Mouse (Mus musculus) CH12.LX (cell line): ENCODE measurements around the gene Yjefn3. TPM values are rescaled to one million over a fixed set of nuclear protein-coding genes. Genes with fewer than 3 reads are reported as not detected.

Experiments
- DNase-seq: peaks from one replicate; pipeline ENCODE4 v3.0.0-alpha.2; 2013; ENCODE audit errors: extremely low read depth
- H3K27ac ChIP-seq: 2 replicates; pipeline ENCODE4 v1.5.1; 2012; ENCODE audit warnings: low read depth, mild to moderate bottlenecking, control low read depth, moderate library complexity; ENCODE audit not compliant: insufficient read depth
- H3K27me3 ChIP-seq: replicated peaks from 2 replicates; pipeline ENCODE3; 2012; ENCODE audit warnings: inconsistent platforms
- H3K36me3 ChIP-seq, 2 experiments: replicated peaks in 1 of 2; 2 replicates each; pipeline versions ENCODE3 to v1.6.1; 2012; ENCODE audit warnings: inconsistent platforms in 1 of 2, low read length in 1 of 2, mild to moderate bottlenecking in 1 of 2, mixed read lengths in 1 of 2, moderate library complexity in 1 of 2; ENCODE audit not compliant: control insufficient read depth in 1 of 2, insufficient read depth in 1 of 2
- H3K4me1 ChIP-seq, 2 experiments: 2 replicates each; pipeline ENCODE4 v1.6.1; 2012; ENCODE audit warnings: inconsistent platforms in 1 of 2, moderate library complexity in 1 of 2; ENCODE audit not compliant: insufficient read depth in 2 of 2, control insufficient read depth in 1 of 2
- H3K4me2 ChIP-seq: 2 replicates; pipeline ENCODE4 v1.6.1; 2012; ENCODE audit warnings: low read depth, mild to moderate bottlenecking, control low read depth; ENCODE audit not compliant: poor library complexity, insufficient read depth, severe bottlenecking
- H3K4me3 ChIP-seq, 3 experiments: fragments of 150-350 bp in 1 of 3; sonication (generic) in 1 of 3; replicated peaks in 1 of 3; 2 replicates each; pipeline versions ENCODE3 to v1.5.1; 2011 to 2012; ENCODE audit warnings: low read depth in 2 of 3, low read length in 2 of 3, mild to moderate bottlenecking in 2 of 3, moderate library complexity in 2 of 3, control low read depth in 1 of 3, improper control_type of control experiment in 1 of 3, inconsistent platforms in 1 of 3, mixed read lengths in 1 of 3; ENCODE audit not compliant: poor library complexity in 1 of 3
- H3K79me2 ChIP-seq: replicated peaks from 2 replicates; pipeline ENCODE4 v1.6.1; 2012; ENCODE audit warnings: mild to moderate bottlenecking, moderate library complexity; ENCODE audit not compliant: control insufficient read depth, poor library complexity, insufficient read depth, severe bottlenecking; ENCODE audit errors: extremely low read depth
- H3K9ac ChIP-seq: 2 replicates; pipeline ENCODE4 v1.6.1; 2012; ENCODE audit warnings: low read depth, mild to moderate bottlenecking, control low read depth, moderate library complexity; ENCODE audit not compliant: insufficient read depth
- H3K9me3 ChIP-seq: replicated peaks from 2 replicates; pipeline ENCODE3; 2012; ENCODE audit warnings: low read length, inconsistent platforms, mixed read lengths
- CTCF ChIP-seq, 2 experiments: IDR thresholded peaks in 1 of 2; conservative IDR thresholded peaks in 1 of 2; 2 replicates each; pipeline ENCODE4 v1.5.1; 2011 to 2012; ENCODE audit warnings: low read depth in 2 of 2, low read length in 2 of 2, improper control_type of control experiment in 1 of 2, inconsistent platforms in 1 of 2, mild to moderate bottlenecking in 1 of 2, moderate library complexity in 1 of 2
- E2F4 ChIP-seq: IDR thresholded peaks from 2 replicates; pipeline ENCODE4 v1.6.1; 2011; ENCODE audit warnings: low read depth, low read length, improper control_type of control experiment; ENCODE audit not compliant: insufficient replicate concordance
- EP300 ChIP-seq: IDR thresholded peaks from 2 replicates; pipeline ENCODE4 v1.6.1; 2011; ENCODE audit warnings: low read length, improper control_type of control experiment
- HCFC1 ChIP-seq: IDR thresholded peaks from 2 replicates; pipeline ENCODE4 v1.6.1; 2012; ENCODE audit warnings: low read depth, mild to moderate bottlenecking, inconsistent platforms, low read length, improper control_type of control experiment
- MAZ ChIP-seq: IDR thresholded peaks from 2 replicates; pipeline ENCODE4 v1.6.1; 2012; ENCODE audit warnings: low read depth, mild to moderate bottlenecking, inconsistent platforms, low read length, improper control_type of control experiment, moderate library complexity
- MEF2A ChIP-seq: IDR thresholded peaks from 2 replicates; pipeline ENCODE4 v1.6.1; 2014; ENCODE audit warnings: low read depth, mild to moderate bottlenecking, inconsistent platforms, low read length, improper control_type of control experiment, borderline replicate concordance
- MXI1 ChIP-seq: IDR thresholded peaks from 2 replicates; pipeline ENCODE4 v1.6.1; 2011; ENCODE audit warnings: mild to moderate bottlenecking, low read depth, low read length, improper control_type of control experiment
- NRF1 ChIP-seq: IDR thresholded peaks from 2 replicates; pipeline ENCODE4 v1.6.1; 2014; ENCODE audit warnings: low read depth, mild to moderate bottlenecking, inconsistent platforms, low read length, improper control_type of control experiment, moderate library complexity
- PAX5 ChIP-seq: IDR thresholded peaks from 2 replicates; pipeline ENCODE4 v1.6.1; 2012; ENCODE audit warnings: low read length, inconsistent platforms, mixed read lengths
- POLR2A ChIP-seq: IDR thresholded peaks from 2 replicates; pipeline ENCODE4 v1.6.1; 2011; ENCODE audit warnings: low read depth, mild to moderate bottlenecking, improper control_type of control experiment, low read length
- POLR2AphosphoS2 ChIP-seq: IDR thresholded peaks from 2 replicates; pipeline ENCODE4 v1.6.1; 2011; ENCODE audit warnings: low read depth, low read length, improper control_type of control experiment
- SMC3 ChIP-seq: IDR thresholded peaks from 2 replicates; pipeline ENCODE4 v1.6.1; 2011; ENCODE audit warnings: low read depth, low read length, improper control_type of control experiment
- TBP ChIP-seq: conservative IDR thresholded peaks from 2 replicates; pipeline ENCODE4 v1.6.1; 2011; ENCODE audit warnings: low read depth, low read length, improper control_type of control experiment
- TCF12 ChIP-seq: IDR thresholded peaks from 2 replicates; pipeline ENCODE4 v1.6.1; 2014; ENCODE audit warnings: low read depth, mild to moderate bottlenecking, inconsistent platforms, low read length, improper control_type of control experiment
- ZC3H11A ChIP-seq: IDR thresholded peaks from 2 replicates; pipeline ENCODE4 v1.6.1; 2012; ENCODE audit warnings: low read depth, mild to moderate bottlenecking, inconsistent platforms, low read length, improper control_type of control experiment
- ZMIZ1 ChIP-seq: IDR thresholded peaks from 2 replicates; pipeline ENCODE4 v1.6.1; 2012; ENCODE audit warnings: low read depth, mild to moderate bottlenecking, inconsistent platforms, low read length, improper control_type of control experiment
- ZNF384 ChIP-seq: IDR thresholded peaks from 2 replicates; pipeline ENCODE4 v1.6.1; 2012; ENCODE audit warnings: low read depth, low read length, improper control_type of control experiment, inconsistent platforms
- dilution Hi-C: fragments of 300-500 bp; cut with MboI; formaldehyde crosslinking; loops from 2 replicates; pipeline ENCODE4 v1.14.3; 2020; ENCODE audit warnings: low sequenced_read_pairs; ENCODE audit not compliant: extremely low pct_unique_long_range_greater_than_20kb, extremely low pct_ligation_motif_present
- in situ Hi-C: fragments of 300-500 bp; cut with MboI; formaldehyde crosslinking; loops from 3 replicates; pipeline ENCODE4 v1.14.3; 2019; ENCODE audit warnings: low sequenced_read_pairs, low pct_ligation_motif_present, low pct_unique_long_range_greater_than_20kb, mixed read lengths
- polyA plus RNA-seq: library from polyadenylated mRNA; unstranded; fragments of >175 nt; gene quantifications from 2 replicates; pipeline ENCODE4 v1.2.1, GENCODE M21; 2012; ENCODE audit warnings: low read depth; ENCODE audit not compliant: insufficient read length
- total RNA-seq, 2 experiments: library from RNA; depleted of rRNA; stranded (reverse); fragments of 300-350 nt in 1 of 2; fragments of >200 nt in 1 of 2; gene quantifications; 2 replicates each; pipeline ENCODE4 v1.2.3; 2012 to 2014

Gene Yjefn3
- total and polyA plus RNA-seq, 3 experiments, result 3.3 to 10.5 (median 8.0) TPM

DNA sequence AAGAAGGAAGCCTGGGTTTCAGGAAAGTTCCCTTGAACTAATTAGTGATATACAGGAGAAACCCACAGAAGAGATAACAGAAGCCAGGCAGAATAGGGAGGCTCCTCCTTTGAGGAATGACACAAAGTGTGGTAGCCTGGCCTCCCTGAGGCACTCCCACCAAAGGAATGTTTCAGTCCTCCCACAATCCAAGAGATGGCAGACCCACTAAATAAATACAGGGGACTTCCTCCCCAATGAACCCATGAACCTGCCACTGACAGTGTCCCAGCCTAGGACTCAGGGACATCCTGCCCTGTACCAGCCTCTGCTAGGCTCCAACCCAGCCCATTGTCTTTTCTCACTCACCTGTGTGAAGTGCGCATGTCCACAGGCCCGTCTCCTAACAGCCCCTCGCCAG lies 32.9 kb upstream of the Yjefn3 start:
- Histone ChIP-seq H3K4me1 (peaks cover 29 to 58% of the 10 kb centered on the region in 2 experiments), H3K79me2 (peaks cover 30% of the 10 kb centered on the region), H3K4me3 (no peak overlapping the region), H3K36me3 (peaks cover 31 to 74% of the 10 kb centered on the region in 2 experiments), H3K27ac (no peak overlapping the region), H3K9ac (no peak overlapping the region), H3K9me3 (no peaks in the 10 kb centered on the region), H3K4me2 (no peak overlapping the region)
- in situ Hi-C loops (no loop called here), dilution Hi-C loops (no loop called here)
- DNase-seq, result no peak
- TF ChIP-seq EP300 (no peak), MAZ (no peak), TBP (no peak), POLR2A (peak; percentile 22; the same call in 1 of the 2 replicates), MXI1 (no peak)
- TF ChIP-seq, all 38 proteins: peak for 1
- no peaks in the 10 kb centered on the region for H3K27me3 ChIP-seq

DNA sequence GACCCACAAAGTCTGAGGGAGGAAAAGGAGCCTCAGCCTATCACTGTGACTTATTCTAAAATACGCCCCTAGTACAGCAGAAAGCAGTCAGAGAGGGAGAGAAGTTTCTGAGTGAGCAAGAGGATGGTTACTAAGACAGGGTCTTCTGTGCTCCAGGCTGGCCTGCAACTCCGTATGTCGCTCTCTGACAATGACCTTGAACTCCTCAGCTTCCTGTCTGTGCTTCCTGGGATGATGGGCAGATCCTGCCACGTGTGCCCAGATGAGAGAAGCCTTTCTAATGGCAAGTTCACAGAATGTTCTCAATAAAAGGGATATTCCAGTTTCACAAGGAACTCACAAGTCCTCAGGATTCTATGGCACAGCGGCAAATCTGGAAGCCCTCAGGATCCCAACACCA lies 32.1 kb upstream of the Yjefn3 start:
- Histone ChIP-seq H3K79me2 (peaks cover 22% of the 10 kb centered on the region), H3K36me3 (peaks cover 31 to 71% of the 10 kb centered on the region in 2 experiments), H3K4me3 (no peak overlapping the region), H3K27me3 (no peaks in the 10 kb centered on the region), H3K9ac (no peak overlapping the region), H3K4me1 (peaks cover 21 to 50% of the 10 kb centered on the region in 2 experiments), H3K4me2 (no peak overlapping the region), H3K9me3 (no peaks in the 10 kb centered on the region), H3K27ac (no peak overlapping the region)
- dilution Hi-C loops, result no loop called here
- DNase-seq, result no peak
- TF ChIP-seq MAZ, result no peak
- no peak for TF ChIP-seq POLR2AphosphoS2
- TF ChIP-seq PAX5, result no peak
- no peak for TF ChIP-seq CTCF (conservative IDR thresholded peaks at IDR 0.05 in 1 of 2, IDR thresholded peaks at IDR 0.05 in 1 of 2; ENCODE audit: low read depth in 2 of 2, low read length in 2 of 2)
- TF ChIP-seq MEF2A, result no peak
- TF ChIP-seq TBP, result no peak
- no peak for TF ChIP-seq ZMIZ1
- no peak for TF ChIP-seq SMC3
- no peak for TF ChIP-seq HCFC1
- TF ChIP-seq ZC3H11A, result no peak
- no peak for TF ChIP-seq ZNF384
- no peak for TF ChIP-seq TCF12
- no peak for TF ChIP-seq E2F4
- no peak for TF ChIP-seq NRF1
- in situ Hi-C loops, result no loop called here
